Mouse (Mus musculus) left cerebral cortex, adult 18-20 months (tissue): ENCODE measurements around the gene Nf2. TPM values are rescaled to one million over a fixed set of nuclear protein-coding genes. Genes with fewer than 3 reads are reported as not detected.

Source experiments
- DNase-seq, 2 experiments: peaks; one replicate each; pipeline ENCODE4 v3.0.0; 2021 to 2022; ENCODE audit warnings: low spot score in 2 of 2, mixed read lengths in 1 of 2
- long read RNA-seq, 2 experiments: library from polyadenylated mRNA; stranded (forward); transcript quantifications; one replicate each; pipeline ENCODE4 v2.0.0; 2021
- total RNA-seq, 2 experiments: library from RNA; stranded (reverse); gene quantifications; 2 replicates each; pipeline ENCODE4 v1.2.3; 2021

The Nf2 gene
- 10 to 100 TPM; 68.1 to 69.3 TPM for total RNA-seq
- long read RNA-seq, experiment 1, full-length matches to known transcripts, result 21 of 55 reads
- long read RNA-seq, experiment 1, partial matches to known transcripts, result 7 of 55 reads
- long read RNA-seq, experiment 1, other reads (novel, unspliced or antisense), result 27 of 55 reads
- long read RNA-seq, experiment 2, full-length matches to known transcripts, result 14 of 42 reads
- long read RNA-seq, experiment 2, partial matches to known transcripts, result 10 of 42 reads
- long read RNA-seq, experiment 2, other reads (novel, unspliced or antisense), result 18 of 42 reads

DNA sequence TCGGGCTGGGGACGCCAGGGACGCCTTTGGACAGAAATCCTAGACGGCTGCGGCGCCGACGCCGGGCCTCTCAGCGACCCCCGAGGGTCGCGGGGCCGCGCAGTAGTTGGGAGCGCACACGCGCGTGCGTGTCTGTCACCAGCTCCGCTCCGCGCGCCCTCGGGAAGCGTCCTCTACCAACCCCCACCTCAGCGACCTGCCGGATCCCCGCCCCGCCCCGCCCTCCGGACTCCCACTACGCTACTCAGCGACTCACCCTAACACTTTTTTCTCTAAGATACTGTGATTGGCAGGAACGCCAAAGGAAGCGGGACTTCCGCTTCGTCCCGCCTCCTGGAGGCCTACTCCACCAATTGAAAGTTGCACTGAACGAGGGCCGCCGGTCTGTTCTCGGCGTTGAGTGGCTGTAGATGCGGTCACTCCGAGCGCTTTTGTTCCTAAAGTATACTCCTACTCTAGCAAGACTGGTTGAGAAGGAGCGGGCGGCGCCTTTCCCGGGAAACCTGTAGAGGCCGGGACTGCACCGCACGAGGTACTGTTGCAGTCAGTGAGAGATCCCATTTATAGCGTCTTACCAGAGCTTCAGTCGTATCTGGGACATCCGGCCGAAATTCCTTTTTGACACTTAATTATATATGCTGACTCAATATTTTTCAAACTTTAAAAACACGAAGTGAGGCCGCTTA lies at the start of gene Nf2:
Gene Nf2 (minus strand): TSS at position 279 of the 686 bp plus-strand sequence.
- peak; percentile 95 to 98 for DNase-seq

DNA sequence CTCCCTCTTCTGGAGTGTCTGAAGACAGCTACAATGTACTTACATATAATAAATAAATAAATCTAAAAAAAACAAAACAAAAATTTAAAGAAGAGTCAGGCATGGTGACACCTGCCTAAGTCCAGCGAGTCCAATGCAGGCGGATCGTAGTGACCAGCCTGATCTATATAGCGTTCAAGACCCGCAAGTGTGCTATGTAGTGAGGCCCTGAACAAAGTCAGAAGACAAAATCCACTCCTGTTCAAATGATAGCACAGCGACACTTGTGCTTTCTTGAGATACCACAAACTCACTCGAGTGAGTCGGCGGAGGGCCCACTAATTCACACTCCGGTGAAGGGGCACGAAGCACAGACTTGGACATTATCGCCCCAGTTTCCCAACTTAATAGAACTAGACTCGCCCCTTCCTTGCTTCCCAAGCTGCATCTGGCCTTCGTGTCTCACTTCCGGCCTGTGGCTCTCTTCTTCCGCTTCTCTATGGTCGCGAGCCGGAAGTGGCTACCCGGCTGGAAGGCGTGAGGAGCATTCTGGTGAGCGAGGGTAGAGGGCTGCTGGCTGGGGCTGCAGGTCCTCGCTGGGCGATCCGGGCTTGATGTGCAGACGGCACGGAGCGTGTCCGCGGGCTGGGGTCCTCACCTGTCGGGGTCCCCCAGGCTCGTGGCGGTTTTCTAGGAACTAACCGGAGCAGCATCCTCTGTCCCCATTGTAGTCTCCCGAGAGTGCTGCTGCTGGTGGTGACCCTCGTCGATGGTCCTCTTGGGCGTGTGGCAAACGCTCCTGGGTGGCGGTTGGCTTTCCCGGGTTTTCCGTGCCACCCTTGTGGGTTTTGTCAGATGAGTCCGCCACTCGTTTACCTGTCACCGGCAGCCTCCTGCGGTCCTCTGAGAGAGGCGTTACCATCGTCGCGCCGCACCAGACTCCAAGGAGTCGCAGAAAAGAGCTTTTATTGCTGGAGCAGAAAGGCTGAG lies 45.8 kb upstream of the Nf2 start, which contains the start of gene Thoc5:
Gene Thoc5 (plus strand): TSS at position 473 of the 969 bp plus-strand sequence.
- DNase-seq, result peak; percentile 80 to 87

DNA sequence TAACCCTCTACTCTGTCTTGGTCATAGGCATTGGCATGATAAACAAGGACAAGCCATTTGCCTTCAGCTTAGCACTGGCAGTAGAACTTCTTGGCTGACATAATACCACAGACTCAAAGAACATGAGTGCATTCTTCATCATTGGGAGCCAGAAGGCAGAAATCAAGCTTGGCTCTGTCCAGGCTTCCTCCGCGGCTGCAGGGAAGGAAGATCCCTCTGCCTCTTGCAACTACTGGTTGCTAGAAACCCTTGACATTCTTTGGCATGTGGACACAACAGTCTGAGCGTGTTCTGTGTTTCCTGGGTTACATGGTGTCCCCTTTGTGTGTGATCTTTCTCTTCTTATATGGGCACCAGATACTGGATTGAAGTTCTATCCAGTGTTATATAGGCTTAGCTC lies 37.7 kb upstream of the Nf2 start:
- no peak for DNase-seq

DNA sequence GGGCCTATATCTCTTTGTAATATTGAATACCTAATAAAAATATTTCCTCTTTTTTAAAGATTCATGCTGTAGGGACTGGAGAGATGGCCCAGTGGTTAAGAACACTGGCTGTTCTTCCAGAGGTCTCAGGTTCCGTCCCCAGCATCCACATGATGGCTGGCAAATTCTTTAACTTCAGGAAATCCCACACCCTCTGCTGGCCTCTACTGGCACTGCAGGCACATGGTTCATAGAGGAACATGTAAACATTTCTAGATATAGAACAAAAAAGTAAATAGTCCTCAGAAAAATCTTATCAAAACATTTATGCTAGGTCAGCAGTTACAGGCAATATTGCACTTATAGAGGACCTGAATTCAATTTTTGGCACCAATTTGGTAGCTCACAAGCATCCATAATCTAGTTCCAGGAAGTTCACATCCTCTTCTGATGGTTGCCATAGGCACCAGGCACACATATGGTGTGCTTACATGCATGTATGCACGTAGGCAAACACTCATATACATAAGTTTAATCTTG lies 36.1 kb upstream of the Nf2 start:
- peak; percentile 43 to 71 for DNase-seq

DNA sequence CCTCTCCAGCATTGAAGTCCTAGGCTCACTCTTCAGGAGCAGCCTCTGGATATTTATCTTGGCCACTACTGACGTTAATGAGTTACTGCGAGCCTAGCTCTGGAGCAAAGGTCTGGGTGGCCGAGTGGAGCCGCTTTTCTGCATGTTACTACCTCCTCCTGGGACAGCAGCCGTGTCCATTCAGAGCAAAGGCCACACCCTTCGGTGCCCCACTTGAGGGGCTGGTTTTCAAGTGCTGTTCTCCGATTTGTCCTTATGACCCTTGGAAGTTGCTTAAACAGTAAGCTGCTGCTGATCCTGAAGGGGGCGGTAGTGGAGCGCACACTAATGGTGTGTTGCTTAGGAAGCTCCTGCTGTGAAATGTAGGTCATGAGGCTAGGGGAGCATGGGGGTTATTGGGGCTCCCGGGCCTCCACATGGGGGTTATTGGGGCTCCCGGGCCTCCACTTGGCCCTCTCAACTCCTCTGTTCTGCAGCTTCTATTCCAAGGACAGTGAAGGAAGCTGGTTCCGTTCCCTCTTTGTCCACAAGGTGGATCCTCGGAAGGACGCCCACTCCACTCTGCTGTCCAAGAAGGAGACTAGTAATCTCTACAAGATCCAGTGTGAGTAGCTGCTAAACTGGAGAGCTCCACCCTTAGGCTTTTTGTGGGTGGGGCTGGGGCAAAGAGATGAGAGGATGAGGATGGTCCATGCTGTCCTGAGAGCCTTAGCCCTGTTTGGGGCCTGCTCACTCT lies 33.7 kb upstream of the Nf2 start:
- no peak for DNase-seq

DNA sequence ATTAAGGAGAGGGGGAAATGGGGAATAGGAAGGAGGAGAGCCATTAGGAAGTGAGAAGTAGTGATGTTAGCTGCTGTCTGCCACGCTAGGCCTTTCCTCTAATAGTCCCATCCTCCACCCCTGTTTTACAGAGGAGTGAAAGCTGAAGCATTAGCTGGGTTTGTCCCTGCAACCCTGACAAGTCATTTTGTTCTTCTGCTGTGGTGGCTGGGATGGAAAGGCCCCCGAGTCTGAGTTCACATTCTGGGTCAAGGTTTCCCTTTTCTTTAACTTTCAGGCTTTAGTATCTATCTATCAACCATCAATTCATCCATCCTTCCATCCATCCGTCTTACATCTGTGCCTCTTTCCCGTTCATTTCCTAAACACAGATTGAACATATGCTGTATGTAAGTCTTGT lies 31.8 kb upstream of the Nf2 start:
- no peak for DNase-seq

DNA sequence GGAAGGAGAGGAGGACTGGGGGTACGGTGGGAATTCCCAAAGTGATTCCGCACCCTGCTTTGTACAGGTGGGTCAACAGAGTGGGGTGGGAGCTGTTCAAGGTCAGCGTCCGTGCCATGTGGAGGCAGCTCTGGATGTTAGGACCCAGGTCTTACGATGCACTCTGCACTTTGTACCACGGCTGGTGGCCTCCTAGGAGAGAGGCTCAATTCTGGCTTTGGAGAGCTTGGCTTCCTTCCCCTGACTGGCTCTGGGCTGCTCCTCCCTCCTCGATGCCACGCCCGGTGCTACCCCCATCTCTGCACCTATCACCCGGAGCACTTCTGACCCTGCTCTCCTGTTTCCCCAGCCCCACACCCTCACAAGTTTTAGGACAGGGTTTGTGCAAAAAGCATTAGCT lies 25.2 kb upstream of the Nf2 start:
- no peak for DNase-seq

DNA sequence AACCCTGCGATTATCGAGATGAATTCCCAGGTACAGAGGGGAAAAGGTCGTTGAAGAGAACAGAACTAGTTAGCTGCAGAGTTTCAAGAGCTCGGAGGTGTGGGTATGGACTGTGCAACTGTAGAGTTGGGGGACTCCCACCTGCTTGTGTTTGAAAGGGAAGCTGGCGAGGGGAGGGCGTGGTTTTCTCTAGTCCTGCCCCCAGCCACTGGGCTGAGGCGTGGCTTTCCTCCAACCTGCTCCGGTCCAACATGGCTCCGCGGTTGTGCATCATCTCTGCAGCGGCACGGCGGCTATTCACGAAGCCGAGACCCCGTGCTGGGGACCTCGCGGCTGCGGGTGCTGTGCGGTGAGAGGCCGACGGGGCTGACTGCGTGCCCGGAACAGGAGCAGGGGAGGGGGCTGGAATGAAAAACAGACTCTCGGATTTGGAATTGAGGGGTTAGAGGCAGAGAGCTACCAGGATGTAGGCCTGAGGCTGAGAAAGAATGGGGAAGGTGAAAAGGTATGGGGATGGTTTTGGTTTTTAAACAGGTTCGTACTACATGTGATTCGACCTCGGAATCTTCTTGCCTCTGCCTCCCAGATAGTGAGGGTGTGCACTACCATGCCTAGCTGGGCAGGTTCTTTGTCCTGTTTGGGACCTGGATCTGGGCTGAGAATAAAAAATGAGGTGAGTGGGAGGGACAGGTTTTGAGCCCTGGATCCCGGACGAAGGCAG lies 24.6 kb upstream of the Nf2 start, which contains the start of gene Nipsnap1:
Gene Nipsnap1 (plus strand): TSS at position 197 of the 721 bp plus-strand sequence.
- DNase-seq, result peak; percentile 76 to 82

DNA sequence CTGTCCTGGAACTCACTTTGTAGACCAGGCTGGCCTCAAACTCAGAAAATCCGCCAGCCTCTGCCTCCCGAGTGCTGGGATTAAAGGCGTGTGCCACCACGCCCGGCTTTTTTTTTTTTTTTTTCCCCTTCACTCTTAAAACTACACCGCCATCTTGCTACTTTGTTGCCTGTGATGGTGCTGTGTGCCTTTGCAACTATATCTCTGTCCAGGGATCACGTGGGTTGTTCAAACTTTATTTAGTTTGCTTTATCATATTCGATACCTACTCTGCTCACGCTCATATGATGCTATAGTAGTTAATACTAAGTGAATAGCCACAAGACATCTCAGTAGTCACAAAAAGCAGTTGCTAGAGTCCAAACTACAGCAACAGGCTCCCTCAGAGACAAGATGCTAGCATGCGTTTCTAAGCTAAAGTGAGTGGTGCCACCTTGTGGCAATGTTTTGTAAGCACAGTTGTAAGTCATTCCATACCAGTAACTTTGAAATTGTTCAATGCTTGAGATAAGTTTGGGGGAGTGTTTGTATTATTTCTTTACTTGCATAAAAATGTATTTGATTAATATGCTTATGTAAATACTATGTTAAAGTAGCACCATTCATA lies 16.4 kb upstream of the Nf2 start:
- DNase-seq, result peak; percentile 59 to 66

DNA sequence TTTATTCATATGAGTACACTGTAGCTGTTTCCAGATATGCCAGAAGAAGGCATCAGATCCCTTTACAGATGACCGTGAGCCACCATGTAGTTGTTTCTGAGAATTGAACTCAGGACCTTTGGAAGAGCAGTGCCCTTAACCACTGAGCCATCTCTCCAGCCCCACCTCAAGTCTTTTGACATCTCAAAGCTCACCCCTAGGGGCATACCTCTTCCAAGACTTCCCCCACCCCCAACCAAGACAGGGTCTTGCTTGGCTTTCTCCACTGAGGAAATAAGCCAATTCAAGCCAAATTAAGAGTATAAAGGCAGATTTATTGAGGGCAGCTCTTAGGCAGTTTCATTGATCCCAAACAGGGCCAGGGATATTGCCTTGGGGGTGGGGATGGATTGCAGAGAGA lies 13.4 kb upstream of the Nf2 start:
- DNase-seq, result no peak

DNA sequence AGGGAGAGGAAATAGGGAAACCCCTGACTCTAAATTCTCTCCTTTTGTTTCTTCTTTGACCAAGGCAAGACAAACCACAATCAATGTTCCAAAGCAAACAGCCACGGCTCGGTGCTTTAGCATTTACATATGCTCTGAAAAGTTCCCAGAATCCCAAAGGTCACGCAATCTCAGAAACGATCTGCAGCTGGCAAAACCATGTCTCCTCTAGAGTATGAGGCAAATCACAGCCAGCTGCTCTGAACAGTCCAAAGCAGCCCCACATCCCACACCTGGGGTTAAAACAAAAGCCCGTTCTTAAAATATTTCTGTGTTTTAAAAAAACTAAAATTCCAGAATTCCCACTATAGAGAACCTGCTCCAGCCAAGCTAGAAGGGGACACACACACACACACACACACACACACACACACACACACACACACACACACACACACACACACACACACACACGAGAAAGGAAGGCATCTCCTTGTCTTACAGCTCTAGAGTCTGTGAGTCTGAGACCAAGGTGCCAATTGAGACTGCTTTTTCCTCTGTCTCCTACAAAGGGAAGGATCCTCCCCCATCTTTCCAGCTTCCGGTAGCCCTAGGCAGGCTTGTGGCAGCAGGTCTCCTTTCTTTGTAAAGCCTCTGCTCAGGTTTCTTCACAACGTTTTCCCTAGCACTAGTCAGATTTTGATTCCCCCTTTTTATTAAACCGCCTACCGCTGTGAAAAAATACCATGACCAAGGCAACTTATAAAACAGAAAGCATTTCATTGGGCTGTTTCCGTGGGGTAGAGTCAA lies 12.7 kb upstream of the Nf2 start:
- no peak for DNase-seq

DNA sequence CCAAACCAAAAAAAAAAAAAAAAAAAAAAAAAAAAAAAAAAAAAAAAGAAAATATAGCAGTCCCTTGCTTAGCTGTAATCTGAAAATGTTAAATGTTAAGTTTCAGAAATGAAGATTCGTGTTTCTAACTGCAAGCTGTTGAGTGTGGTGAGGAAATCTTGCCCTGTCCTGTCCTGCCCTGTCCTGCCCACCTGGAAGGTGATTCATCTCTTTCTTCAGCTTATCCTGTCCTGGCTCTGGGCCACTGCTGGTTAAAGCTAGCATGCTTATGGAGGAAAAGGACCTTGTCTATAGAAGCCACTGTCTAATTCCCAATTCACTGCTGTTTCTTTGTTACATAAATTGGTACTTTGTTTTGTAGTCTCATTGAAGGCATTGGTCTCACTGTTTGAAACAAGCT lies 11.7 kb upstream of the Nf2 start:
- DNase-seq, result no peak

DNA sequence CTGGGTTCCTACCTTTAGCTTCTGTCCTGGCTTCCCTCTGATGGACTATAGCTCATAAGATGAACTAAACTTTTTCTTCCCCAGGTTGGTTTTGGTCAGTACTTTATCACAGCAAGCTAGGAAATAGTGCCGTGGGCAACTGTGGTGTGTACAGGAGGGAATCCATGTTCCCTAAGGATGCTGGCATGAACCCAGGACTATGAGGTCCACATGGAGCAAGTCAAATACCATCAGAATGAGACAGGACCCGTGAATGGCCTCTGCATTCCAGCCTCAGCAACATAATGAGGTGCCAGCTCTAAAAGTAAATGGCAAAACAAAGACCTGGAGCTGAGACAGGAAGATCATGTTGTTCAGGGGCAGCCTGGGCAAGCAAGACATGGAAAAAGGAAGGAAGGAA lies 9.1 kb upstream of the Nf2 start:
- DNase-seq, result no peak

DNA sequence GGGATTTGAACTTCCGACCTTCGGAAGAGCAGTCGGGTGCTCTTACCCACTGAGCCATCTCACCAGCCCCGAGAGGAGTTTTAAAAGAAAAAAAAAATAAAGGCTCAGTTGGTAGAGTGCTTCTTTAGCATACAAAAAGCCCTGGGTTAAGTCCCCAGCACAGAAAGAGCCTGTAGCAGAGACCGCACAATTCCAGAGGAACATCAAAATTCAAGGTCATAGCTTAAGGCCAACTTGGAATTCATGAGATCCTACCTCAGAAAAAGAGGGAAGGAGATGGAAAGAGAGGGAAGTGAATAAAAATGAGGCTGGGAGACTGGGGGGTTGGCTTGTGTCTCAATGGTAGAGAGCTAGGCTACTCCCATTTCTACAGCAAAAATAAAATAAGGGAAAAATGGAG lies 4.8 kb upstream of the Nf2 start:
- DNase-seq, result no peak

DNA sequence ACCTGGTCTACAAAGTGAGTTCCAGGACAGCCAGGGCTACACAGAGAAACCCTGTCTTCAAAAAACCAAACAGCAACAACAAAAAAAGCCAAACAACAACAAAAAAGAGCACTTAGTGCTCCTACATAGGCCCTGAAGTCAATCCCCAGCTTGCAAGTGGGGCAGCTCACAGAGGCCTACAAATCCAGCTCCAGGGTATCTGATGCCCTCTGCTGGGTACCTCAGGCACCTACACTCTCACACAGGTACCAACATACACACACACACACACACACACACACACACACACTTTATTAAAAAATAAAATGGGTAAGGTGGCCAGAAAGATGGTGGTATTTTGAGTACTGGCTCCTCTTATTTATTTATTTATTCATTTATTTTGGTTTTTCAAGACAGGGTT lies 3.7 kb upstream of the Nf2 start:
- DNase-seq, result no peak

DNA sequence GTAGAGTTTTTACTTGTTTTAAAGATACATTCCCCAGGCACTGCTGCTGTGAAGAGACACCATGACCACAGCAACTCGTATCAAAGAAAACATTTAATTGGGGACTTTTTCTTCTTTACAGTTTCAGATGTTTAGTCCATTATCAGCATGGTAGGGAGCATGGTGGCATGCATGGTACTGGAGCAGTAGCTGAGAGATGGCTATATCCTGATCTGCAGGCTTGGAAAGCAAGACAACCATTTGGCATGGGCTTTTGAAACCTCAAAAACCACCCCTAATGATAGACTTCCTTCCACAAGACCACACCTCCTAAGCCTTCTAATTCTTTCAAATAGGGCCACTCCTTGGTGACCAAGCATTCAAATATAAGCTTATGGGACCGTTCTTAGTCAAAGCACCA lies 1.1 kb upstream of the Nf2 start:
- no peak for DNase-seq

DNA sequence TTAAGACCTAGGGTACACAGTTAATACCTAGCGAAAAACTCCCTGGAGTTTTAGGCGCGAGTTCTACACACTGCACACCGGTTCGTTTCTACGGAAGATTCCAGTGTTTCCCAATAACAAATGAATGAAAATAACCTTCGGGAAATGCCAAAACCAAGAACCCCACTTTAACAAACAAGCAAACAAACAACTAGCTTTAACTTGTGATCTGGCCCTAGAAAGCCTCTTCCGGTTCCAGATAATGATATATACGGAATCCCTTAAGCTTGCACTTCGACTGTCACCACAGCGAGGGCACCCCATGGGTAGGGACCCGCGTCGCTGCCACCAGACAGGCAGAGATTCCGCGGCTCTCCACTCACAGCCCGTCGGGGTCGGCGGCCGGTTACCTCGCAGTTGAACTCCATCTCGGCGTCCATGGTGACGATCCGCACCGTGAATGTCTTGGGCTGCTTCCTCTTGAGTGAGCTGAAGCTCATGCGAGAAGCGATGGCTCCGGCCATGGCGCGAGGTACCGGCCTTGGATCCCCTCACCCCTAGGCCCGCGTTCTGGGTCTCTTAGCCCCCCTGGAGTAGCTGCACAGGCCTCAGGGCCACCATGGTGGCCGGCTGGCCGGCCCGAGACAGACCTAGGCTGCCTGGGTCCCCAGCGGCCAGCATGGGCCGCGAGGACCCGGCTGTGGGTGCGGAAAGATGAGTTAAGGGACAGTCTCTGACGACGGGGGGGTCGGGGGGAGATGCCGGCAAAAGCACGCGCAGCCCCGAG lies 670 bp downstream of the Nf2 start:
- DNase-seq, result peak; percentile 23 to 27

DNA sequence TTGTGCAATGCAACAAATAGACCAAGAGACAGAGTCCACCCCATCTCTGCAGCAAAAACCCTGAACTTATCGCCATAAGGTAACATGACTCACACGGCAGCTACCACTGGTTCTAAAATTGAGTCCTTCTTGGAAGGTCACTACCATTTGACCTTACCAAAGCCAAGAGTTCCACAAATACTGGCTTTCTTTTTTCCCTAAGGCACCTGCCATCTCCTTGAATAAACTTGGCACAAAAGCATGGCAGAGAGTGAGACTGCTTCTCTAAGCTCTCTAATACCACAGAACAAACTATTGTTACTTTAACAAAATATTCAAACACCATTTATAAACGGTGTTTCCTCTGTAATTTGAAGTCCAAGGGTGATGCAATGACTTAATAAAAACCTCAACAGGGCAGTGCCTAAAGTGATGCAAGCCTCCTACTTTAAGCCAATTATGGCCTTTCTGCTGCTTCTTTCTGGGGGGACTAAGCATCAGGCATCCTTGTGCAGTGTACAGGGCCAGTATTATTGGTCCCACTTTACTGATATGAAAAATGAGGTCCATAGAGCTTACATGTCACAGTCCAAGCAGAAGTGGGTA lies 8.3 kb downstream of the Nf2 start:
- no peak for DNase-seq
